Mouse (Mus musculus) cortical plate, adult 2 months (tissue): Measurements from ENCODE around the gene Adgrg7.

ENCODE experiments used
- CTCF ChIP-seq: fragments of 200-500 bp; IDR thresholded peaks from 2 replicates; pipeline ENCODE4 v1.5.1; 2011; ENCODE audit warnings: mild to moderate bottlenecking, control low read depth, low read length; ENCODE audit not compliant: insufficient read depth; ENCODE audit errors: extremely low read depth
- POLR2A ChIP-seq: fragments of 200-500 bp; IDR thresholded peaks from 2 replicates; pipeline ENCODE4 v1.6.1; 2011; ENCODE audit warnings: mild to moderate bottlenecking, low read length, control low read depth; ENCODE audit not compliant: insufficient read depth; ENCODE audit errors: extremely low read depth

GRCm38 (mm10) chr16:56729060-56729459 lies 66.6 kb downstream of the Adgrg7 start:
- no peak for TF ChIP-seq CTCF
- TF ChIP-seq POLR2A = no peak
